Mouse (Mus musculus) heart, embryonic 16.5 days (tissue): Measurements from ENCODE around the gene 6330409D20Rik. TPM values are rescaled to one million over a fixed set of nuclear protein-coding genes. Genes with fewer than 3 reads are reported as not detected.

Source experiments
- ATAC-seq: fragments of 200-750 bp; cut with Nextera tagmentation; replicated peaks from 2 replicates; pipeline ENCODE4 v1.8.0; 2017; ENCODE audit warnings: moderate number of reproducible peaks; ENCODE audit not compliant: insufficient read depth, low FRiP score; ENCODE audit errors: extremely low read depth
- H3K27ac ChIP-seq: fragments of 300-500 bp; sonication (generic); 2 replicates; pipeline ENCODE4 v1.5.1; 2014; ENCODE audit warnings: mild to moderate bottlenecking, low read length, control low read depth, moderate library complexity
- H3K27me3 ChIP-seq: fragments of 300-500 bp; sonication (generic); 2 replicates; pipeline ENCODE4 v1.6.1; 2014; ENCODE audit warnings: low read length, mixed read lengths; ENCODE audit not compliant: control insufficient read depth, insufficient read depth
- H3K36me3 ChIP-seq: fragments of 300-500 bp; sonication (generic); 2 replicates; pipeline ENCODE4 v1.6.1; 2014; ENCODE audit not compliant: control insufficient read depth, insufficient read depth
- H3K4me1 ChIP-seq: fragments of 300-500 bp; sonication (generic); 2 replicates; pipeline ENCODE4 v1.6.1; 2014; ENCODE audit warnings: low read length, mixed read lengths; ENCODE audit not compliant: control insufficient read depth, insufficient read depth
- H3K4me2 ChIP-seq: fragments of 300-500 bp; sonication (generic); 2 replicates; pipeline ENCODE4 v1.6.1; 2014; ENCODE audit warnings: low read depth, mild to moderate bottlenecking, control low read depth, low read length
- H3K4me3 ChIP-seq: fragments of 300-500 bp; sonication (generic); 2 replicates; pipeline ENCODE4 v1.5.1; 2014; ENCODE audit warnings: mild to moderate bottlenecking, control low read depth, low read length
- H3K9ac ChIP-seq: fragments of 300-500 bp; sonication (generic); 2 replicates; pipeline ENCODE4 v1.6.1; 2014; ENCODE audit warnings: low read length, control low read depth
- H3K9me3 ChIP-seq: fragments of 300-500 bp; sonication (generic); replicated peaks from 2 replicates; pipeline ENCODE4 v1.6.1; 2016; ENCODE audit warnings: low read length; ENCODE audit not compliant: control insufficient read depth
- WGBS: fragments of 180-500 bp; shearing (Covaris S2); extraction: QIAGEN DNeasy Blood & Tissue Kit; methylation state at CpG from one replicate; pipeline ENCODE4 v1.1.7; 2014; 5-methylcytosine and 5-hydroxymethylcytosine counted together
- polyA plus RNA-seq: library from polyadenylated mRNA; unstranded; fragments of >200 nt; fragmentation: Nextera tagmentation; extraction: Ambion mirVana; gene quantifications from 2 replicates; pipeline ENCODE4 v1.2.1, GENCODE M21; 2015

The 6330409D20Rik gene
- polyA plus RNA-seq, 1 experiment from 2014 or later = 0.26 TPM

GRCm38 (mm10) chr2:32761361-32761760, 20.5 kb upstream of the 6330409D20Rik start:
- Histone ChIP-seq H3K4me1 (peaks cover 3% of the 10 kb centered on the region; the same call in 1 of the 2 replicates), H3K4me2 (no peak overlapping the region), H3K9ac (no peak overlapping the region), H3K36me3 (0 out of 2 replicates have a peak, but pooled peaks cover 3% of the 10 kb centered on the region), H3K27me3 (no peaks in the 10 kb centered on the region), H3K27ac (no peak overlapping the region), H3K9me3 (no peaks in the 10 kb centered on the region), H3K4me3 (no peak overlapping the region)
- ATAC-seq = no peak
- 88% methylated on average over 14 of the region's 14 CpGs for WGBS

DNA sequence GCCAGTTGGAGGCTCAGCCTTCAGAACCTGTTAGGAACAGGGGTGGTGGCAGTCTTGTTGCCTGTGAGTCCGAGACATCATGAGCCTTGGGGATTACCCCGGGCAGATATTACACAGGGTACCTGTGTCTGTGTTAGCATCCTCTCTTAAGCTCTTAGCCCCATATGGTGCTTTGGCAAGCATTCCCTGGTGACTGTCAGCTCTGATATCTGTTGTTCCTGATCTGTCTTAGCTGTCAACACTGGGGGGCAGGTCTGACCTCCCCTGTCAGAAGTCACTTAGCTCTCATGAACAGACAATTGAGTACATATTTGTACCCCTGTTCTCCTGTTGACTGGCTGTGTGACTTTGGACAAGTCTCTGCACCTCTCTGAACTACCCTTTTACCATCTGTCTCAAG, 18.2 kb upstream of the 6330409D20Rik start:
- H3K4me1 ChIP-seq = peaks cover 3% of the 10 kb centered on the region; the same call in 1 of the 2 replicates
- no peak overlapping the region for H3K27ac ChIP-seq
- H3K27me3 ChIP-seq = no peaks in the 10 kb centered on the region
- no peak overlapping the region for H3K4me3 ChIP-seq
- WGBS = 81% methylated on average over 2 of the region's 2 CpGs
- no peak overlapping the region for H3K4me2 ChIP-seq
- no peak overlapping the region for H3K9ac ChIP-seq
- H3K9me3 ChIP-seq = no peaks in the 10 kb centered on the region
- peaks cover 11% of the 10 kb centered on the region; the same call in 1 of the 2 replicates for H3K36me3 ChIP-seq
- ATAC-seq = no peak

DNA sequence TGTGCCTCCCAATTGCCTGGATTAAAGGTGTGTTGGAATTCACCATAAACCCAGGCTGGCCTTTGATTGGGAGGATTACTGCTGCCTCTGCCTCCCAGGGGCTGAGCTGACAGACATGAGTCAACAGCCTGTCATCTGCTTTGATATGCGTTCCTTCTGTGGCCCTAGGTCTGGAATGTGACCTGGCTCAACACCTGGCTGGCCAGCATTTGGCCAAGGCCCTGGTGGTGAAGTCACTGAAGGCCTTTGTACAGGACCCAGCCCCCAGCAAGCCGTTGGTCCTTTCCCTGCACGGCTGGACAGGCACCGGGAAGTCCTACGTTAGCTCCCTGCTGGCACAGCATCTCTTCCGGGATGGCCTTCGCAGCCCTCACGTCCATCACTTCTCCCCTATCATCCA, 17.7 kb upstream of the 6330409D20Rik start:
- peaks cover 3% of the 10 kb centered on the region; the same call in 1 of the 2 replicates for H3K4me1 ChIP-seq
- no peak overlapping the region for H3K4me3 ChIP-seq
- 58% methylated on average over 8 of the region's 8 CpGs for WGBS
- no peaks in the 10 kb centered on the region for H3K27me3 ChIP-seq
- H3K27ac ChIP-seq = no peak overlapping the region
- H3K9me3 ChIP-seq = no peaks in the 10 kb centered on the region
- no peak overlapping the region for H3K4me2 ChIP-seq
- no peak overlapping the region for H3K9ac ChIP-seq
- no peak for ATAC-seq
- H3K36me3 ChIP-seq = peaks cover 12% of the 10 kb centered on the region; the same call in 1 of the 2 replicates

GRCm38 (mm10) chr2:32757056-32757845, 16.4 kb upstream of the 6330409D20Rik start, which contains the start of gene Tor2a:
TSS of gene Tor2a (plus strand) at chr2:32757234.
- Histone ChIP-seq H3K4me1 (peaks cover 3% of the 10 kb centered on the region; the same call in 1 of the 2 replicates), H3K36me3 (peaks cover 14% of the 10 kb centered on the region; the same call in 1 of the 2 replicates), H3K27ac (peak within 1 kb of the TSS; percentile 85), H3K4me2 (peak within 1 kb of the TSS; percentile 69), H3K27me3 (no peaks in the 10 kb centered on the region), H3K9ac (peak within 1 kb of the TSS; percentile 88), H3K4me3 (peak within 1 kb of the TSS; percentile 70), H3K9me3 (no peaks in the 10 kb centered on the region)
- peak; percentile 96 for ATAC-seq
- under 1% methylated on average over 66 of the region's 66 CpGs for WGBS

DNA sequence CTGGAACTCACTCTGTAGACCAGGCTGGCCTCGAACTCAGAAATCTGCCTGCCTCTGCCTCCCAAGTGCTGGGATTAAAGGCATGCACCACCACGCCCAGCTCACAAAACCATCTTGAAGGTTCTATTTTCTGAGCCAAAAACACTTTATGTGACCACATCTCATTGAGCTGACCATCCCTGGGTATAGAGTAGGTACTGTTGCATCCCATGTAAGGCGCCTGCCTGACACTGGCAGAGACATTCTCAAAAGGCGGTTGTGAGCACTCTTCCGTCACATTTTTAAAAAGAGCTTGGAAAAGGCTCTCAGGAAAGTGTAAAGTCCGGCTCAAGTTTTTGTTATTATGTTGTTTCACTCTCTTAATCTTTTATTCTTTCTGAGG, 15.8 kb upstream of the 6330409D20Rik start:
- no peaks in the 10 kb centered on the region for H3K27me3 ChIP-seq
- H3K9ac ChIP-seq = no peak overlapping the region
- no peaks in the 10 kb centered on the region for H3K9me3 ChIP-seq
- H3K36me3 ChIP-seq = peaks cover 14% of the 10 kb centered on the region; the same call in 1 of the 2 replicates
- ATAC-seq = no peak
- WGBS = 24% methylated on average over 5 of the region's 6 CpGs
- H3K27ac ChIP-seq = no peak overlapping the region
- peaks cover 5% of the 10 kb centered on the region; the same call in 1 of the 2 replicates for H3K4me1 ChIP-seq
- no peak overlapping the region for H3K4me3 ChIP-seq
- no peak overlapping the region for H3K4me2 ChIP-seq

DNA sequence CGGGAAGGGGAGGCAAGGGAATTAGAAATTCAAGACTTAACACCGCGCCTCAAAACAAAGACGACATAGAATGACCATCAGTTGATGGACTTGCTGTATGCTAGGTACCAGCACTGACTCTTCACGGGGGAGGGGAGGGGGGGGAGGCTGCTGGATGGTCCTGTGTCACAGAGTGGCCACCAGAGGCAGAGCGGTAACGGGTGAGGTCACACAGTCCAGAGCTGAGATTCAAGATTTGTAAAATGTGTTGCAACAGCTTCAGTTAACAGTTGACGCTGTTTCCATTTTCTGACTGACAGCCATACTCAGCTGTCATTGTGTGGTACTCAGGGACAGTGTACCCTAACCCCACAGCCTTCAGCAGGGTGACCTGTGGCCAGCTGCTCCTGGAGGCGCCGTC, 11.4 kb upstream of the 6330409D20Rik start:
- Histone ChIP-seq H3K27me3 (no peaks in the 10 kb centered on the region), H3K9me3 (no peaks in the 10 kb centered on the region), H3K9ac (no peak overlapping the region), H3K4me2 (peak overlapping the region; percentile 85; the same call in 1 of the 2 replicates), H3K36me3 (peaks cover 15% of the 10 kb centered on the region; the same call in 1 of the 2 replicates), H3K4me1 (peaks cover 2% of the 10 kb centered on the region; the same call in 1 of the 2 replicates), H3K27ac (no peak overlapping the region), H3K4me3 (peak overlapping the region; percentile 57)
- no peak for ATAC-seq
- WGBS = 68% methylated on average over 10 of the region's 10 CpGs

DNA sequence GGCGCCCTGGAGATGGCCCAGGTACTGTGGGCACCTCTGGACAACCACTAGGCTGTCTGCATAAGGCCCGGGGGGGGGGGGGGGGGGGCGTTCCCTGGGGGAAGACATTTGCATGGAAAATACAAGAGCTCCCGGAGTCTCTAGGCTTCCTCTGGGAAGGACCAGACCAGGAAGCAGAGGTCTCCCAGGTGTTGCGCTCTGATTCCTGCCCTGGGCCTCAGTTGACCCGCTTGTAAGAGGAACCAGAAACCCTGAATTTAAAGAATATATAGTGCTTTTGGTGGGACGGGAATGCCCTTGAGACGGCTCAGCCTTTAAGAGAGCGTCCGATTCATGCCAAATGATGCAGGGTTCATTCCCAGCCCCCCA, 10.8 kb upstream of the 6330409D20Rik start:
- no peaks in the 10 kb centered on the region for H3K27me3 ChIP-seq
- peaks cover 2% of the 10 kb centered on the region; the same call in 1 of the 2 replicates for H3K4me1 ChIP-seq
- 33% methylated on average over 10 of the region's 10 CpGs for WGBS
- 0 out of 2 replicates have a peak overlapping the region, but pooled peaks have one; percentile 23 for H3K27ac ChIP-seq
- H3K36me3 ChIP-seq = peaks cover 18% of the 10 kb centered on the region; the same call in 1 of the 2 replicates
- H3K9me3 ChIP-seq = no peaks in the 10 kb centered on the region
- peak overlapping the region; percentile 67 for H3K9ac ChIP-seq
- peak overlapping the region; percentile 85 for H3K4me2 ChIP-seq
- H3K4me3 ChIP-seq = peak overlapping the region; percentile 57
- peak; percentile 19; the same call in 1 of the 2 replicates for ATAC-seq

DNA sequence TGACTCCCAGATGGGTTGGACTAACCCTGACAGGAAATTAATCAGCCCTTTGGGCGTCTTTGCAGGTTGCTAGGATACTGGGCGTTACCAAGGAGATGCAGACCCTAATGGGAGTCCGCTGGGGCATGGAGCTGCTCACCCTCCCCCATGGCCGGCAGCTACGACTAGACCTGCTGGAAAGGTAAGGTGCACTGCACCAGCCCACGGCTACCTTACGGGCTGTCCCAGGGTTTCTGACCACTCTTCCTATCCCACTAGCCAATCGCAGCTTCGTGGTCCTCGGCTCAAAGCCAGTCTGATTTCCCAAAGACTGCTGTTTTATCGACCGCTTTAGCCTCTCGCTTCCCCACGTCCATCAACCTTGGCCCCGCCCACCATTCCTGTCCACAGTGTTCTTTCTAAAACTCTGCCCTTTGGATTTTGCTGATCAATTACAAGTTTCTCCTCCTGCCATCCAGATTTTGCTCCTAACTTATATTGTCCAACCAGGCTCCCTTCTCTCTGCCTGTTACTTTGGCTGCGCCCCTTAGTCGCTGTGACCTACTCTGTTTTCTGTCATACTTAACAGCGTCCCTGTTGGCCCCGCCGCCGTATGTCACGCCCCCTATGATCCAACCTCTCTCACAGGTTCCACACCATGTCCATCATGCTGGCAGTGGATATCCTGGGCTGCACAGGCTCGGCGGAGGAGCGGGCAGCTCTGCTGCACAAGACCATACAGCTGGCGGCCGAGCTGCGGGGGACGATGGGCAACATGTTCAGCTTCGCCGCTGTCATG, 10.3 kb upstream of the 6330409D20Rik start:
- peak overlapping the region; percentile 48; the same call in 1 of the 2 replicates for H3K27ac ChIP-seq

More for the DNA sequence above, 10.3 kb upstream of the 6330409D20Rik start:
- Histone ChIP-seq H3K9me3 (no peaks in the 10 kb centered on the region), H3K27me3 (no peaks in the 10 kb centered on the region), H3K4me2 (peak overlapping the region; percentile 85), H3K36me3 (peaks cover 19% of the 10 kb centered on the region; the same call in 1 of the 2 replicates), H3K4me1 (peaks cover 2% of the 10 kb centered on the region; the same call in 1 of the 2 replicates), H3K9ac (peak overlapping the region; percentile 67), H3K4me3 (peak overlapping the region; percentile 57)
- ATAC-seq = peak; percentile 89
- WGBS = 25% methylated on average over 31 of the region's 31 CpGs
